Mouse (Mus musculus) midbrain, embryonic 16.5 days (tissue): ENCODE measurements around the gene Sco2. TPM values are rescaled to one million over a fixed set of nuclear protein-coding genes. Genes with fewer than 3 reads are reported as not detected.

Experiments used
- ATAC-seq: fragments of 200-750 bp; cut with Nextera tagmentation; 2 replicates; pipeline ENCODE4 v1.8.0; 2017; ENCODE audit warnings: moderate TSS enrichment
- H3K27ac ChIP-seq: fragments of 300-500 bp; sonication (generic); 2 replicates; pipeline ENCODE4 v1.5.1; 2014; ENCODE audit warnings: mild to moderate bottlenecking, low read length, mixed read lengths
- H3K27me3 ChIP-seq: fragments of 300-500 bp; sonication (generic); 2 replicates; pipeline ENCODE4 v1.6.1; 2014; ENCODE audit warnings: low read depth, low read length, mixed read lengths; ENCODE audit not compliant: control insufficient read depth, insufficient read depth
- H3K36me3 ChIP-seq: fragments of 300-500 bp; sonication (generic); 2 replicates; pipeline ENCODE4 v1.6.1; 2014; ENCODE audit warnings: mild to moderate bottlenecking, low read length, moderate library complexity, mixed read lengths; ENCODE audit not compliant: control insufficient read depth, insufficient read depth
- H3K4me1 ChIP-seq: fragments of 300-500 bp; sonication (generic); 2 replicates; pipeline ENCODE4 v1.6.1; 2014; ENCODE audit warnings: mild to moderate bottlenecking, low read length, mixed read lengths; ENCODE audit not compliant: control insufficient read depth, insufficient read depth
- H3K4me2 ChIP-seq: fragments of 300-500 bp; sonication (generic); 2 replicates; pipeline ENCODE4 v1.6.1; 2014; ENCODE audit warnings: mild to moderate bottlenecking, low read length, mixed read lengths
- H3K4me3 ChIP-seq: fragments of 300-500 bp; sonication (generic); 2 replicates; pipeline ENCODE4 v1.5.1; 2014; ENCODE audit warnings: low read depth, mild to moderate bottlenecking, low read length, moderate library complexity, mixed read lengths
- H3K9ac ChIP-seq: fragments of 300-500 bp; sonication (generic); 2 replicates; pipeline ENCODE4 v1.6.1; 2014; ENCODE audit warnings: low read depth, low read length, mixed read lengths
- H3K9me3 ChIP-seq: fragments of 300-500 bp; sonication (generic); replicated peaks from 2 replicates; pipeline ENCODE4 v1.6.1; 2014; ENCODE audit warnings: mild to moderate bottlenecking, low read length, mixed read lengths; ENCODE audit not compliant: control insufficient read depth, poor library complexity, severe bottlenecking
- WGBS: fragments of 180-500 bp; shearing (Covaris S2); extraction: QIAGEN DNeasy Blood & Tissue Kit; methylation state at CpG from one replicate; pipeline ENCODE4 v1.1.7; 2014; 5-methylcytosine and 5-hydroxymethylcytosine counted together
- polyA plus RNA-seq: library from polyadenylated mRNA; unstranded; fragments of >200 nt; fragmentation: Nextera tagmentation; extraction: Ambion mirVana; gene quantifications from 2 replicates; pipeline ENCODE4 v1.2.1, GENCODE M21; 2015

Sco2 gene
- polyA plus RNA-seq, 1 experiment from 2014 or later = 16.4 TPM

GRCm38 (mm10) chr15:89341678-89342077 is 32.0 kb downstream of the Sco2 start:
- 36% methylated on average over 1 of the region's 1 CpGs for WGBS
- no peak for ATAC-seq
- H3K9ac ChIP-seq = no peak overlapping the region
- no peaks in the 10 kb centered on the region for H3K27me3 ChIP-seq
- H3K4me2 ChIP-seq = no peak overlapping the region
- H3K36me3 ChIP-seq = no peaks in the 10 kb centered on the region
- no peaks in the 10 kb centered on the region for H3K4me1 ChIP-seq
- no peak overlapping the region for H3K4me3 ChIP-seq
- no peaks in the 10 kb centered on the region for H3K9me3 ChIP-seq
- H3K27ac ChIP-seq = no peak overlapping the region

GRCm38 (mm10) chr15:89340136-89340535 is 33.5 kb downstream of the Sco2 start:
- Histone ChIP-seq H3K27me3 (no peaks in the 10 kb centered on the region), H3K4me3 (no peak overlapping the region), H3K4me2 (no peak overlapping the region), H3K4me1 (no peaks in the 10 kb centered on the region), H3K27ac (no peak overlapping the region), H3K9ac (no peak overlapping the region), H3K36me3 (no peaks in the 10 kb centered on the region), H3K9me3 (no peaks in the 10 kb centered on the region)
- no peak for ATAC-seq
- WGBS = 90% methylated on average over 3 of the region's 3 CpGs

DNA sequence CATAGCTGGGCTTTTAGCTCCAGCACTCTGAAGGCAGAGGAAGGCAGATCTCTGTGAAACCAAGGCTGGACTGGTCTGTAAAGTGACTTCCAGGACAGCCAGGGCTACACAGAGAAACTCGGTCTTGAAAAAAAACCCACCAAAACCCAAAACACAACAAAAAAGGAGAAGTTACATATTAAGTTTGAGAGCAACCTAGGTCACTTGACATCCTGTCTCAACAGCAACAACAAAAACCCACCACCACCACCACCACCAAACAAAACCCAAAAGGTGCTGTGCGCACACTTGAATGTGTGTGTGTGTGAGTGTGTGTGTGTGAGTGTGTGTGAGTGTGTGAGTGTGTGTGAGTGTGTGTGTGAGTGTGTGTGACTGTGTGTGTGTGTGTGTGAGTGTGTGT is 34.0 kb downstream of the Sco2 start:
- H3K4me2 ChIP-seq = no peak overlapping the region
- no peak overlapping the region for H3K27ac ChIP-seq
- WGBS = 93% methylated on average over 2 of the region's 2 CpGs
- H3K4me1 ChIP-seq = no peaks in the 10 kb centered on the region
- ATAC-seq = no peak
- no peaks in the 10 kb centered on the region for H3K27me3 ChIP-seq
- H3K36me3 ChIP-seq = no peaks in the 10 kb centered on the region
- no peaks in the 10 kb centered on the region for H3K9me3 ChIP-seq
- H3K4me3 ChIP-seq = no peak overlapping the region
- no peak overlapping the region for H3K9ac ChIP-seq

GRCm38 (mm10) chr15:89336422-89336821 is 37.2 kb downstream of the Sco2 start:
- no peak overlapping the region for H3K4me3 ChIP-seq
- no peaks in the 10 kb centered on the region for H3K9me3 ChIP-seq
- H3K36me3 ChIP-seq = no peaks in the 10 kb centered on the region
- ATAC-seq = no peak
- no peak overlapping the region for H3K4me2 ChIP-seq
- no peak overlapping the region for H3K9ac ChIP-seq
- H3K27ac ChIP-seq = no peak overlapping the region
- H3K27me3 ChIP-seq = no peaks in the 10 kb centered on the region
- no peaks in the 10 kb centered on the region for H3K4me1 ChIP-seq
- WGBS = 90% methylated on average over 14 of the region's 14 CpGs

- Histone ChIP-seq H3K27me3 (no peaks in the 10 kb centered on the region), H3K4me2 (no peak overlapping the region), H3K4me1 (no peaks in the 10 kb centered on the region), H3K27ac (no peak overlapping the region), H3K9ac (no peak overlapping the region), H3K4me3 (no peak overlapping the region), H3K9me3 (no peaks in the 10 kb centered on the region), H3K36me3 (no peaks in the 10 kb centered on the region)
- WGBS = 84% methylated on average over 17 of the region's 17 CpGs
- ATAC-seq = no peak
Measured at GRCm38 (mm10) chr15:89334774-89335537, 38.7 kb downstream of the Sco2 start.

GRCm38 (mm10) chr15:89334271-89334670 is 39.4 kb downstream of the Sco2 start, which contains the start of gene Miox:
Miox (plus strand) TSS chr15:89334398.
- no peak within 1 kb of the TSS for H3K27ac ChIP-seq
- H3K4me3 ChIP-seq = no peak within 1 kb of the TSS
- no peak within 1 kb of the TSS for H3K9ac ChIP-seq
- no peaks in the 10 kb centered on the region for H3K9me3 ChIP-seq
- 91% methylated on average over 7 of the region's 7 CpGs for WGBS
- H3K4me2 ChIP-seq = no peak within 1 kb of the TSS
- H3K36me3 ChIP-seq = no peaks in the 10 kb centered on the region
- no peak for ATAC-seq
- no peaks in the 10 kb centered on the region for H3K4me1 ChIP-seq
- no peaks in the 10 kb centered on the region for H3K27me3 ChIP-seq

DNA sequence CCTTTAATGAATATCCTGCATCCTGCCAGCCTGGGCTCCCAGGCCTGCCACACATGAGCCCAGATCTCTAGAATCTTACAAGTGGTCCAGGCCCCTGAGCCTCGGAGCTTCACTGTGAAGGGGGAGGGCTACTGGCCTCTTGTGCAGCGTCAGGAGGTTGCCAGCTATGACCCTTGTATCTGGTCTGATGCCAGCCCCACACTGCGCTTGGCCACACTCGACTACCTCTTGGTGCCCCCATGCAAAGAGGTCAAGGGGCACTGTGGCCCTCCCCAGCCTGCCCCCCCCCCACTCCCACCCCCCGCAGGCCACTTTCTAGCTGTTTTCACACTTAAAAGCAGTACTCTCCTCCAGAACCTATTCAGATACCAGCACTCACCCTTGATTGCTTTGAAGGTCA is 47.2 kb downstream of the Sco2 start:
- Histone ChIP-seq H3K27ac (no peak overlapping the region), H3K9ac (no peak overlapping the region), H3K9me3 (no peaks in the 10 kb centered on the region), H3K4me1 (no peaks in the 10 kb centered on the region), H3K4me2 (no peak overlapping the region), H3K4me3 (no peak overlapping the region), H3K27me3 (peaks cover 6% of the 10 kb centered on the region; the same call in 1 of the 2 replicates), H3K36me3 (no peaks in the 10 kb centered on the region)
- 63% methylated on average over 5 of the region's 5 CpGs for WGBS
- no peak for ATAC-seq

DNA sequence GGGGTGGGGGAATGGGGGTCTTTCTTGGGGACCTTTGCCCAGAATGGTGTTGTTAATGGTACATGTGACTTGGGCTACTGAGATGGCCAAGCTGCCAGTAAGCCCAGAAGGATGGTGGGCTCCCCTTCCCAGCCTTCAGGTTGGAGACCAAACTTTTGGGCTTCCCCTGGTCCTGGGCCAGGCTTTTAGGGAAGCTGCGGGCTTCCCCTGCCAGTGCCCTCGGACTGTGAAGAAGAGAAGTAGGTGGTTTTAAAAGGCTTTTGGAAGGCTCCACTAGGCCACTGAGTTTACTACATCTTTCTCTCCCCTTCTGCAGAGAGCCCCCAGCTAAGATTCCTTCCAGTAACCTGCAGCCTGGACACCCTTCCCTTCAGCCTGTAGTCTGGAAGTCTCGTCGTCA is 50.0 kb downstream of the Sco2 start:
- WGBS = 82% methylated on average over 4 of the region's 4 CpGs
- no peaks in the 10 kb centered on the region for H3K4me1 ChIP-seq
- no peak overlapping the region for H3K9ac ChIP-seq
- ATAC-seq = no peak
- no peak overlapping the region for H3K4me2 ChIP-seq
- no peak overlapping the region for H3K4me3 ChIP-seq
- H3K27ac ChIP-seq = no peak overlapping the region
- H3K36me3 ChIP-seq = no peaks in the 10 kb centered on the region
- peaks cover 8% of the 10 kb centered on the region; the same call in 1 of the 2 replicates for H3K27me3 ChIP-seq
- H3K9me3 ChIP-seq = no peaks in the 10 kb centered on the region

- Histone ChIP-seq H3K36me3 (no peaks in the 10 kb centered on the region), H3K27ac (no peak within 1 kb of the TSS), H3K4me1 (no peaks in the 10 kb centered on the region), H3K9me3 (no peaks in the 10 kb centered on the region), H3K27me3 (peaks cover 8% of the 10 kb centered on the region; the same call in 1 of the 2 replicates), H3K9ac (no peak within 1 kb of the TSS), H3K4me2 (no peak within 1 kb of the TSS), H3K4me3 (no peak within 1 kb of the TSS)
- no peak for ATAC-seq
- WGBS = 8% methylated on average over 26 of the region's 26 CpGs
Measured at GRCm38 (mm10) chr15:89322670-89323522, 50.8 kb downstream of the Sco2 start, which contains the start of gene Adm2. Adm2 (plus strand) TSS chr15:89322720.
